Mouse (Mus musculus): Measurements from ENCODE around the gene Atp10b. TPM values are rescaled to one million over a fixed set of nuclear protein-coding genes. Genes with fewer than 3 reads are reported as not detected.

The Atp10b gene
- polyA plus RNA-seq, 1 experiment from 2014 or later: 3.3 TPM

GRCm38 (mm10) chr11:43186291-43186690, 36.6 kb downstream of the Atp10b start:
- no peak for ATAC-seq
- no peak for TF ChIP-seq CTCF (IDR thresholded peaks at IDR 0.05; ENCODE audit: low read depth)
- no peaks in the 10 kb centered on the region for H3K9me3 ChIP-seq (ENCODE audit: control insufficient read depth)
- no peak overlapping the region for H3K9ac ChIP-seq (ENCODE audit: low read depth, low read length)
- no peak overlapping the region for H3K4me3 ChIP-seq (ENCODE audit: low read depth, low read length)
- H3K27ac ChIP-seq (ENCODE audit: low read depth, low read length): no peak overlapping the region
- WGBS: 53% methylated on average over 6 of the region's 6 CpGs
- H3K4me1 ChIP-seq (replicated peaks; ENCODE audit: control insufficient read depth, insufficient read depth, low read length): 0 out of 2 replicates have a peak, but pooled peaks cover 4% of the 10 kb centered on the region
- H3K4me2 ChIP-seq (replicated peaks; ENCODE audit: low read depth): no peak overlapping the region
- H3K27me3 ChIP-seq (replicated peaks; ENCODE audit: control insufficient read depth, insufficient read depth, low read length): no peaks in the 10 kb centered on the region
- no peaks in the 10 kb centered on the region for H3K36me3 ChIP-seq (ENCODE audit: control insufficient read depth, insufficient read depth)

DNA sequence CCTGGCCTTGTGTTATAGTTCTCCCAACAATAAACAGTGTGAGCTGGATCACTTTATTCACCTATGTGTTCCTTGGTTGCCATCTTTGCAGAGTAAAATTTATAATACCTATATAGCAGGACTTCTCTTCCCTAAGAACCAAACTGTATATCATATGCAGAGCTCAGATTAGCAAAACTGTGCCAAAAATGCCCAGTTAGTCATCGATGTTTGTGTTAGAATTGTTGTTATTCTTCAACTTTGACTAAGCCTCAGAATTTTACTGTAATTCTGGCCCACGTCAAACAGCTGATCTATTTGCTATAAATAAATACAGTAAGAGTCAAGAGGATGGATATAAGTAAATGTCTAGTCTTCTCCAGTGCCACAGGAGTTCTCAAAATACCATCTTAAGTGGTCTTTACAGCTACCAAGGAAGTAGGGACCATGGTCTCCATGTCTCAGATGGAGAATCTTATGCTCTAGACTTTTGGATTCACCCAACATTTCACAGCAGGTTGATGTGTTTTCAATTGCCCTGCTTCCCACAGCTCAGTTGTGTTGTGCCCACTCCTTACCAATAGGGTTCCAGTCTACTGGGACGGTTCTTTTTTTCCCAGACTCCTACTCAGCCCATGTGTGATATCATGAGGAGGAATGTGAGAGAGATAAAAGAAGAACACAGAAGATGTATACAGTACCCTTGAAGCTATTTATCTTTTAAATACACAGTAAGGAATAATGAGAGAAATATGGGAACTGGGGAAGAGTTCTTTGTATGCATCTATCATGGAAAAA, 40.3 kb downstream of the Atp10b start:
- TF ChIP-seq CTCF (IDR thresholded peaks at IDR 0.05; ENCODE audit: low read depth): no peak
- Histone ChIP-seq H3K27ac (ENCODE audit: low read depth, low read length) (no peak overlapping the region), H3K4me3 (ENCODE audit: low read depth, low read length) (no peak overlapping the region), H3K27me3 (replicated peaks; ENCODE audit: control insufficient read depth, insufficient read depth, low read length) (no peaks in the 10 kb centered on the region), H3K9me3 (ENCODE audit: control insufficient read depth) (no peaks in the 10 kb centered on the region), H3K4me2 (replicated peaks; ENCODE audit: low read depth) (no peak overlapping the region), H3K36me3 (ENCODE audit: control insufficient read depth, insufficient read depth) (no peaks in the 10 kb centered on the region), H3K9ac (ENCODE audit: low read depth, low read length) (no peak overlapping the region), H3K4me1 (replicated peaks; ENCODE audit: control insufficient read depth, insufficient read depth, low read length) (no peaks in the 10 kb centered on the region)
- no peak for ATAC-seq
- 89% methylated on average over 3 of the region's 3 CpGs for WGBS

DNA sequence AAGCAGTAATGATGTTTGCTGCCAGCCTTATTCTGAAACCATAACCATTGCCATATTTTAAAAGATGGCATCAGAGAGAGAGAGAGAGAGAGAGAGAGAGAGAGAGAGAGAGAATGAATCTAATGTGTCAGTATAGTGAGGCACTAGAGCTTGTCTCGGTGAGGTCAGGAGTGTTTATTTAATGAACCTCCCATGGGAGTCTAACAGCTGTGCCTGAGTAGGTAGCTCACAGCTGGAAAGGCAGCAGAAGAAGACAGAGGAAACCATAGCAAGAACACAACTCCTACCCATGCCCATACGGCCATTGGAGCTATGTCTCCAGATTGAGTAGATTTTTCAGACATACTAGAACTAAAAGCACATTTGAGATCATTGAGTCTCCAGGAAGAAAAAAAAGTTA, 49.1 kb downstream of the Atp10b start:
- Histone ChIP-seq H3K27ac (ENCODE audit: low read depth, low read length) (no peak overlapping the region), H3K4me2 (replicated peaks; ENCODE audit: low read depth) (no peak overlapping the region), H3K27me3 (replicated peaks; ENCODE audit: control insufficient read depth, insufficient read depth, low read length) (no peaks in the 10 kb centered on the region), H3K36me3 (ENCODE audit: control insufficient read depth, insufficient read depth) (0 out of 2 replicates have a peak, but pooled peaks cover 5% of the 10 kb centered on the region), H3K4me1 (replicated peaks; ENCODE audit: control insufficient read depth, insufficient read depth, low read length) (0 out of 2 replicates have a peak, but pooled peaks cover 3% of the 10 kb centered on the region), H3K9ac (ENCODE audit: low read depth, low read length) (no peak overlapping the region), H3K4me3 (ENCODE audit: low read depth, low read length) (no peak overlapping the region), H3K9me3 (ENCODE audit: control insufficient read depth) (no peaks in the 10 kb centered on the region)
- WGBS: 37% methylated on average over 2 of the region's 2 CpGs
- no peak for ATAC-seq
- TF ChIP-seq CTCF (IDR thresholded peaks at IDR 0.05; ENCODE audit: low read depth): no peak

DNA sequence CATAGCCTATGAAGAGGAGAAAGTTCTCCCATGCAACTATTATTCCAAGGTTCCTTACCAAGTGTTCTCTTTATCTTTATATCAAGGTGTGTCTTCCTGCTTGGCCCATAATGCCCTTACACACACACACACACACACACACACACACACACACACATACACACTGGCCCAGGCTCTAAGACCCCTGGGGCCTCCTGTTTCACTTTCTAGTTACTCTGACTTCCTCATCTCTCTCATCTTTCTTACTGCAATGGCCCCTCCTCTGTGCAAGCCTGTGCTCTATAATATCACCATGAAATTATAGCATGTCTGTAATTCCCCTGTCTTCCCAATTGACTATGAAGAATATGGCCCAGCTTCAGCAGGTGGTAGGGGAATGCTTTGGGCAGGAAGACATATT, 49.7 kb downstream of the Atp10b start:
- Histone ChIP-seq H3K4me3 (ENCODE audit: low read depth, low read length) (no peak overlapping the region), H3K36me3 (ENCODE audit: control insufficient read depth, insufficient read depth) (0 out of 2 replicates have a peak, but pooled peaks cover 5% of the 10 kb centered on the region), H3K4me1 (replicated peaks; ENCODE audit: control insufficient read depth, insufficient read depth, low read length) (0 out of 2 replicates have a peak, but pooled peaks cover 3% of the 10 kb centered on the region), H3K27ac (ENCODE audit: low read depth, low read length) (no peak overlapping the region), H3K9ac (ENCODE audit: low read depth, low read length) (no peak overlapping the region), H3K4me2 (replicated peaks; ENCODE audit: low read depth) (no peak overlapping the region), H3K9me3 (ENCODE audit: control insufficient read depth) (no peaks in the 10 kb centered on the region), H3K27me3 (replicated peaks; ENCODE audit: control insufficient read depth, insufficient read depth, low read length) (no peaks in the 10 kb centered on the region)
- no peak for TF ChIP-seq CTCF (IDR thresholded peaks at IDR 0.05; ENCODE audit: low read depth)
- 0 out of 2 replicates have a peak, but pooled peaks have one; percentile 22 for ATAC-seq

DNA sequence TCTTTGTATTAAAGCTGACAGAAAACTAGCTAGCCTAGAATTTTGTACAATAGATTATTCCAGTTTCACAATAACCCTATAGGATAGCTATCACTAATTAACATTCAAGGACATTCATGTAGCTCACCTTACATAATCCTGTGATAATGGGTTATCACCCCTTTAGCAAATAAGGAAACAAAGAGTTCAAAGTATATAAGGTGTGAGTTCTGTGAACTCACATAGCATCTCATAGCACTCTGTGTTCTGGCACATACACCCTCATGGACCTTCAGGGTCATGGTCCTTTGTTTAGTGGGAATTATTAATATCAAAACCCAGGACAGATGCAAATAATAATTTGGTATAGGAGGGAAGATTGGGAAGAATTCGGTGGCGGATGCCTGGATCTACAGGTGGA, 50.4 kb downstream of the Atp10b start:
- H3K27ac ChIP-seq (ENCODE audit: low read depth, low read length): no peak overlapping the region
- no peak overlapping the region for H3K4me3 ChIP-seq (ENCODE audit: low read depth, low read length)
- H3K36me3 ChIP-seq (ENCODE audit: control insufficient read depth, insufficient read depth): 0 out of 2 replicates have a peak, but pooled peaks cover 5% of the 10 kb centered on the region
- no peaks in the 10 kb centered on the region for H3K9me3 ChIP-seq (ENCODE audit: control insufficient read depth)
- ATAC-seq: peak; percentile 84
- H3K27me3 ChIP-seq (replicated peaks; ENCODE audit: control insufficient read depth, insufficient read depth, low read length): no peaks in the 10 kb centered on the region
- 0 out of 2 replicates have a peak, but pooled peaks cover 3% of the 10 kb centered on the region for H3K4me1 ChIP-seq (replicated peaks; ENCODE audit: control insufficient read depth, insufficient read depth, low read length)
- TF ChIP-seq CTCF (IDR thresholded peaks at IDR 0.05; ENCODE audit: low read depth): no peak
- WGBS: 90% methylated on average over 2 of the region's 2 CpGs
- H3K9ac ChIP-seq (ENCODE audit: low read depth, low read length): no peak overlapping the region
- no peak overlapping the region for H3K4me2 ChIP-seq (replicated peaks; ENCODE audit: low read depth)

DNA sequence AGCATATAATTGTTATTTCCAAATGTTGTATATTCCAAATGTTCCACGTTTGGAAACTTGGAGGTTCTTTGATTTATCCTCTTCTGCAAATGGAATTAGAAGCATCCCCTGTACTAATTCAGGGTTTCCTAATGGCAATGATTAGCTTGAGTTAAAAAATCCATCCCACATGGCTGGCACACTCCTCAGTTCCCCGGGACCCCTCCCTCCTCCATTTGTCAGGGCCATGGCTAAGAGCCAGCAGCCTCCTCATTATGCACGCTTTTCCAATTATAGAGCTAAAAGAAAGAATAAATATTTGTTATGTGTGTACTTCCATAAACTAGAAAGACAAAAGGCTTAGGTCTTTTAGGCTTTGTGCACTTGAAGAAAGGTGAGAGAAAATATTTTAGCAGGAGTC, 53.9 kb downstream of the Atp10b start:
- no peak overlapping the region for H3K4me2 ChIP-seq (replicated peaks; ENCODE audit: low read depth)
- no peak for ATAC-seq
- no peaks in the 10 kb centered on the region for H3K9me3 ChIP-seq (ENCODE audit: control insufficient read depth)
- H3K27me3 ChIP-seq (replicated peaks; ENCODE audit: control insufficient read depth, insufficient read depth, low read length): no peaks in the 10 kb centered on the region
- no peak overlapping the region for H3K4me3 ChIP-seq (ENCODE audit: low read depth, low read length)
- 0 out of 2 replicates have a peak, but pooled peaks cover 3% of the 10 kb centered on the region for H3K4me1 ChIP-seq (replicated peaks; ENCODE audit: control insufficient read depth, insufficient read depth, low read length)
- 0 out of 2 replicates have a peak, but pooled peaks cover 5% of the 10 kb centered on the region for H3K36me3 ChIP-seq (ENCODE audit: control insufficient read depth, insufficient read depth)
- no peak for TF ChIP-seq CTCF (IDR thresholded peaks at IDR 0.05; ENCODE audit: low read depth)
- H3K27ac ChIP-seq (ENCODE audit: low read depth, low read length): no peak overlapping the region
- H3K9ac ChIP-seq (ENCODE audit: low read depth, low read length): no peak overlapping the region
- 75% methylated on average over 3 of the region's 3 CpGs for WGBS
